Mouse (Mus musculus) CD4-positive, CD25-positive, alpha-beta regulatory T cell, adult 2 months (primary cell): ENCODE measurements around the gene Spaca5.

Source experiments
- DNase-seq: peaks from one replicate; pipeline ENCODE4 v3.0.0-alpha.2; 2012; ENCODE audit warnings: low read depth, low spot score

The Spaca5 gene

GRCm38 (mm10) chrX:21068106-21068505, at the start of gene Spaca5:
Spaca5 (plus strand) TSS chrX:21068406.
- no peak for DNase-seq

DNA sequence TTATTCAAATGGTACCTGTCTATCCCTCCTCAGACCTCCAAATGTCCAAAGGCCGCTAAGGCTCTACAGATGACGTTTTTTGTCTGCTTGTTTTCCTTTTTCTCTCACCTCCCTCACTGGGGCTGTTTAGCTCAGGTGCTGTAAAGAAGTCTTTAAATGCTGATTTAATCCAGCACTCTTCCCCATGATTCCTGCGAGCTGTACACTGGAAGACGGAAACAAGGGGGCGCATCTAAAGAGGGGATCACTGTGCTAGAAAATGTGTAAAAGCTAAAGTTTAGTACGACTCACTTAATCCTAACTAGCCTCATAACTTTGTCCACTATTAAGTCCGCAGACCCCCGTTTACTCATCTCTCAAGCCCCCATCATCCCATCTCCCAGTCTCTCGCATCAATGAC, 6.7 kb upstream of the Spaca5 start:
- DNase-seq, result no peak

- DNase-seq, result peak; percentile 89
Measured at GRCm38 (mm10) chrX:21061866-21062543, 6.2 kb upstream of the Spaca5 start, which contains the start of gene Zfp182. Zfp182 (minus strand) TSS chrX:21062316.

DNA sequence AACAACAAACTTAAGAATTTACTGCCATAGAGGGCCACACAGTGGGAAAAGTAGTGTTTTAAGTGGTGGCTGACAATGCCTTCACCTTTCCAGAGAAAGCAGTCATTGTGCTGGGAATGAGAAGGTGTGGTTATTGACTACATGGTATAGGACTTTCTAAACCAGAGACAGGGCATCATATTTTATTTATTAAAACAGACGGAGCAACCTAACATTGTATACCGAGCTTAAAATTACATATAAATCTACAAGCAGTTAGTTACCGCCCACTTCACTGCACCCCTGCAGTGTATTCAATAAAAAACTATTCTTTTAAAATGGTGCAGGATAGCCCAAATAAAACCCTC, 5.7 kb upstream of the Spaca5 start:
- no peak for DNase-seq

DNA sequence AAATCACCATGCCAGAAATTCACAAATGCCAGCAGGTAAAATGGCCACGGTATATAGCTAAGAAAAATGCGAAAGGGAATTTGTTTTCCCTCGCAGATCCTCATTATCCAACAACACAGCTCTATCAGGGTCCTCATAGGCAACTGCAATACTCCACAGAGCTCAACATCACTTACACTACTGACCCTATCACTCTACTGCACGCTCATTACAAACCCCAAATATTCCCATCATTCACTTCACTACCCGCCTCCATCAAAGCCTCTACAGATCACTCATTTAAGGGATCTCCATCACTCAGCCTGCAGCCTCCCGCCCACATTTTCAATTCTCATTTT, 20.4 kb downstream of the Spaca5 start:
- no peak for DNase-seq

- peak; percentile 85 for DNase-seq
Measured at GRCm38 (mm10) chrX:21088983-21089866, 21.0 kb downstream of the Spaca5 start, which contains the start of gene Zfp300. Zfp300 (minus strand) TSS chrX:21089527.

DNA sequence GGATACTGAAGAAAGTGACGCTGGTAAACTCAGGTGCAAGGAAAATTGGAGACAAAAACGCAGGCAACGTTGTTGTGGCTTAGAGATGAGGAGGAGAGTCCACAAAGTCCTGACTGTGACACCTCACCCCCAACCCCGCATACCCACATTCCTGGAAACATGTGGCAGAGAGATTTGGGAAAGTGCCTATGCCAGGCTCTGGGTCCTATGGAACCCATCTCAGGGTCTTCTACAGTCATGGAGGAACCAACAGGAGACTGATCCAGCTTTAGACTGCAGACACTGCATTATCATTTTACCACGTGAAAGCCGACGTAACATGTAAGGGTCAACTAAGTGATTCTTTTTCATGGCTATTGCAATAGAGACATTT, 21.6 kb downstream of the Spaca5 start:
- no peak for DNase-seq

GRCm38 (mm10) chrX:21115520-21115919, 47.3 kb downstream of the Spaca5 start, which contains the start of gene Ssxa1:
Ssxa1 (plus strand) TSS chrX:21115820.
- no peak for DNase-seq
